Mouse (Mus musculus): ENCODE data around the gene Tex19.1.

Tex19.1 gene

GRCm38 (mm10) chr11:121143325-121144015 lies 2.5 kb upstream of the Tex19.1 start:
- no peak for DNase-seq (ENCODE audit: low spot score)

GRCm38 (mm10) chr11:121148193-121148592 lies 2.2 kb downstream of the Tex19.1 start:
- no peak for DNase-seq (ENCODE audit: low spot score)

- no peak for DNase-seq (ENCODE audit: low spot score)
These were observed 8.3 kb downstream of the Tex19.1 start for GRCm38 (mm10) chr11:121154203-121154602.

- no peak for DNase-seq (ENCODE audit: low spot score)
These were observed 10.5 kb downstream of the Tex19.1 start for GRCm38 (mm10) chr11:121156411-121156891.

GRCm38 (mm10) chr11:121159971-121160370 lies 14.0 kb downstream of the Tex19.1 start, which contains the start of gene Uts2r:
Gene Uts2r, plus strand, starts transcription at chr11:121160271.
- DNase-seq (ENCODE audit: low spot score), result no peak

- DNase-seq (ENCODE audit: low spot score), result no peak
These were observed 14.8 kb downstream of the Tex19.1 start for GRCm38 (mm10) chr11:121160636-121161346.

GRCm38 (mm10) chr11:121163751-121164150 lies 17.8 kb downstream of the Tex19.1 start:
- no peak for DNase-seq (ENCODE audit: low spot score)

GRCm38 (mm10) chr11:121173203-121173602 lies 27.3 kb downstream of the Tex19.1 start:
- DNase-seq (ENCODE audit: low spot score), result no peak

- no peak for DNase-seq (ENCODE audit: low spot score)
These were observed 28.3 kb downstream of the Tex19.1 start for GRCm38 (mm10) chr11:121174234-121174633.

GRCm38 (mm10) chr11:121176285-121177270 lies 30.6 kb downstream of the Tex19.1 start:
- peak; percentile 44 for DNase-seq (ENCODE audit: low spot score)

- peak; percentile 26 for DNase-seq (ENCODE audit: low spot score)
These were observed 43.7 kb downstream of the Tex19.1 start for GRCm38 (mm10) chr11:121189681-121190080.

- no peak for DNase-seq (ENCODE audit: low spot score)
These were observed 46.8 kb downstream of the Tex19.1 start for GRCm38 (mm10) chr11:121192742-121193141.

GRCm38 (mm10) chr11:121193415-121193814 lies 47.5 kb downstream of the Tex19.1 start:
- DNase-seq (ENCODE audit: low spot score), result no peak

All from ovary, postnatal 14 days (tissue).